Mouse (Mus musculus) forebrain, embryonic 13.5 days (tissue): ENCODE results near the gene Actn1. TPM values are rescaled to one million over a fixed set of nuclear protein-coding genes. Genes with fewer than 3 reads are reported as not detected.

ENCODE experiments used
- ATAC-seq: fragments of 200-750 bp; cut with Nextera tagmentation; 2 replicates; pipeline ENCODE4 v1.8.0; 2017
- H3K27ac ChIP-seq: fragments of 300-500 bp; sonication (generic); 2 replicates; pipeline ENCODE4 v1.5.1; 2015; ENCODE audit warnings: inconsistent platforms, mild to moderate bottlenecking, moderate library complexity
- H3K27me3 ChIP-seq: fragments of 300-500 bp; sonication (generic); 2 replicates; pipeline ENCODE4 v1.6.1; 2015; ENCODE audit warnings: mild to moderate bottlenecking, inconsistent platforms
- H3K36me3 ChIP-seq: fragments of 300-500 bp; sonication (generic); 2 replicates; pipeline ENCODE4 v1.6.1; 2015; ENCODE audit warnings: mild to moderate bottlenecking, inconsistent platforms; ENCODE audit not compliant: poor library complexity, severe bottlenecking
- H3K4me1 ChIP-seq: fragments of 300-500 bp; sonication (generic); 2 replicates; pipeline ENCODE4 v1.6.1; 2015; ENCODE audit warnings: inconsistent platforms
- H3K4me2 ChIP-seq: fragments of 300-500 bp; sonication (generic); 2 replicates; pipeline ENCODE4 v1.6.1; 2015; ENCODE audit warnings: inconsistent platforms, mild to moderate bottlenecking, moderate library complexity
- H3K4me3 ChIP-seq: fragments of 300-500 bp; sonication (generic); 2 replicates; pipeline ENCODE4 v1.5.1; 2015; ENCODE audit warnings: mild to moderate bottlenecking, inconsistent platforms
- H3K9ac ChIP-seq: fragments of 300-500 bp; sonication (generic); 2 replicates; pipeline ENCODE4 v1.6.1; 2015; ENCODE audit warnings: mild to moderate bottlenecking, inconsistent platforms
- H3K9me3 ChIP-seq: fragments of 300-500 bp; sonication (generic); replicated peaks from 2 replicates; pipeline ENCODE4 v1.6.1; 2016; ENCODE audit warnings: inconsistent platforms
- WGBS: fragments of 180-500 bp; shearing (Covaris S2); methylation state at CpG from one replicate; pipeline ENCODE4 v1.1.7; 2015; 5-methylcytosine and 5-hydroxymethylcytosine counted together
- polyA plus RNA-seq: library from polyadenylated mRNA; unstranded; fragments of >200 nt; fragmentation: Nextera tagmentation; extraction: Ambion mirVana; gene quantifications from 2 replicates; pipeline ENCODE4 v1.2.1, GENCODE M21; 2015

Gene Actn1
- polyA plus RNA-seq, 1 experiment from 2014 or later = 9.3 TPM

DNA sequence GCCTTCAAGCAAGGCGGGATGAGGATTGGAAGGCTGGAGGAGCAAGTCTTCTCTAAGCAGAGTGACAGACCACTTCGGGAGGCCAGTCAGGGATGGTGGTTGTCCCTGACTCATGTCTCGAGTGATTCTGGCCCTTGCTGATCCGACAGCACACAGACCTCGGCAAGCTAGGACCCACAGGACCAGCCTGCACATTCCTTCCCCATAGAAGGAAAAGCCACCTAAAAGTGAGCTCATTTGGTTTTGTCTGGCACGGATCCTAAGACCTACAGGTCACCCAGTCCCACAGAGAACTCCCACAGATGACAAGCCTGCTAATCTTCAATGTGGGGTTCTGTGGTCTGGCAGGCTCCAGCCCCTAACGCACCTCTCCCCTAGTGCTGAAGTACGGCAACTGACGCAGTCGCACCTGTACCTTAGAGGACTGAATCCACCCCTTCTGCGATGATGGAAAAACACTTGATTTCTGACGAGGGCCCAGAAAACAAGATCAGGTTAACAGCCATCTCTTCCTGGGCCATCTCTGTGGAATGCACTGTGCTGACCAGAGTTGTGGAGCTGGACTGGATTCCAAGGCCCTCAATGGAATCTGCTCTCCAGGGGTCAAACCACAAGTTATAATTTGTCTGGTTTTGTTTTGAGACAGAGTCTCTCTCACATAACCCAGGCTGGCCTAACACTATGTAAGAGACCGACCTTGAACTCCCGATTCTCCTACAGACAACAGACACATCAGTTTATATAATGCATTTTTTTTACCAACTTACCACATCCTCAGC, 39.7 kb downstream of the Actn1 start:
- Histone ChIP-seq H3K27ac (no peak overlapping the region), H3K4me1 (peaks cover 17% of the 10 kb centered on the region), H3K27me3 (no peaks in the 10 kb centered on the region), H3K9me3 (no peaks in the 10 kb centered on the region), H3K4me3 (no peak overlapping the region), H3K4me2 (no peak overlapping the region), H3K36me3 (no peaks in the 10 kb centered on the region), H3K9ac (no peak overlapping the region)
- 93% methylated on average over 14 of the region's 14 CpGs for WGBS
- ATAC-seq = no peak

DNA sequence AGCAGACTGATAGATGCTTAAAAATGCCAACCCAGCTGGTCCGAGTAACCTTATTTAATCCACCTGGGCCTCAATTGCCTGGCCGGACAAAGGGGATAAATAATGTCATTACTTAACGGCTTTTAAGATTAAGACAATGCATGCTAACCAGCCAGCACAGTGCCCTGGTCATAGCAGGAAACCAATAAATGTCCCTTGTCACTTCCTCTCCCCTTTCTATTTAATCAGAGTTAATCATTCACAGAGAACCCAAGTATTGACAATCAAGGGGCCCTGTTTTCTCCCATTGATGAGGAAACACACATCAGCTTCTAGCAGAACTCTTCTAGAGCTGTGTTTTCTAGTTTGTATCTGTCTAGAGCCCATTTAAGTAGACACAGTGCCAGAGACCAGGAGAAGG, 41.4 kb downstream of the Actn1 start:
- no peak for ATAC-seq
- H3K36me3 ChIP-seq = no peaks in the 10 kb centered on the region
- peaks cover 6% of the 10 kb centered on the region for H3K4me1 ChIP-seq
- no peak overlapping the region for H3K27ac ChIP-seq
- no peaks in the 10 kb centered on the region for H3K27me3 ChIP-seq
- no peak overlapping the region for H3K4me2 ChIP-seq
- no peak overlapping the region for H3K4me3 ChIP-seq
- WGBS = 71% methylated on average over 3 of the region's 3 CpGs
- H3K9ac ChIP-seq = no peak overlapping the region
- H3K9me3 ChIP-seq = no peaks in the 10 kb centered on the region

DNA sequence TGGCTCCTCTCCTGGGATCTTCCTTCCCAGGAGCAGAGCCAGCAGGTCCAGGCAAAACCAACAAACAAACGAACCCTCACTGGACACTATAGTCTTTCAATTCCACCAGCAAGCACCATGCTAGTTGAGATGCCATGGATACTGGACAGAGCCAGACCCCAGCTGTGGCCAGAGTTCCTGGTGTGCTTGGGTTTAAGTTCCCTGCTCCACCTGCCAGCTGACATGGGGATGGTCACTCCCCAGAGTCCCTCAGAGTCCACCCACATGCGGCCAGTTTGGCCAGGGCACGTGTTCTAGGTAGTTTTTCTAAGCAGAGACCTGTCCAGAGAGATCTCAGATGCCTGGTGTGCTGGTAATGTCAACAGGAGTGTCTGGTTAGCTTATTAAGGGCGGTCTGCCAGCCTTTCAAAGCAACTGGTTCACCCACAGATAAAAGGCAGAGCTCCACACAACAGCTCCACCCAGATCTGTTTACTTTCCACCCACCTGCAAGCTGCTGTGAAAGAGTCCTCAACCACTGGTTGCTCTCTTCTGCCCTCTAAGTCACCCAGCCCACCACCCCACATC, 42.0 kb downstream of the Actn1 start:
- 85% methylated on average over 4 of the region's 4 CpGs for WGBS
- Histone ChIP-seq H3K27me3 (no peaks in the 10 kb centered on the region), H3K4me1 (no peaks in the 10 kb centered on the region), H3K4me2 (no peak overlapping the region), H3K9me3 (no peaks in the 10 kb centered on the region), H3K9ac (no peak overlapping the region), H3K4me3 (no peak overlapping the region), H3K27ac (no peak overlapping the region), H3K36me3 (no peaks in the 10 kb centered on the region)
- ATAC-seq = no peak

DNA sequence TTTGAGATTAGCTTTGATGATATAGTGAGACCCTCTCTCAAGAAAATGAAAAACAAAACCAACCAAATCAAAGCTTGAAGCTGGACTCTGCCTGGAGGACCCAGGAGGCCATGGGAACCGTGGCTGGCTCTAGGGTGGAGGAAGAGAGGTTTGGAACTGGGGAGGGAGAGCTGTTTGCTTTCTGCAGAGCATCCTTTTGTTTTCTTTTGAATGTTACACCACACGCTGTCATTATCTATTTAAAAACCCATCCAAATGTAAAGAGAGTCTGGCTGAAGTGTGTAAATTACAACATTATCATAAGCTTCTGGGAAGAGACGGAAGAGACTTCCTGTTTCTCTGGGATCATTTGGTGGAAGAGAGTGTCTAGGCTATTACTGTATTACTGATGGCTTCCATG, 43.1 kb downstream of the Actn1 start:
- no peaks in the 10 kb centered on the region for H3K4me1 ChIP-seq
- no peaks in the 10 kb centered on the region for H3K36me3 ChIP-seq
- ATAC-seq = no peak
- no peak overlapping the region for H3K27ac ChIP-seq
- no peak overlapping the region for H3K9ac ChIP-seq
- H3K9me3 ChIP-seq = no peaks in the 10 kb centered on the region
- no peaks in the 10 kb centered on the region for H3K27me3 ChIP-seq
- 69% methylated on average over 3 of the region's 3 CpGs for WGBS
- no peak overlapping the region for H3K4me3 ChIP-seq
- H3K4me2 ChIP-seq = no peak overlapping the region

DNA sequence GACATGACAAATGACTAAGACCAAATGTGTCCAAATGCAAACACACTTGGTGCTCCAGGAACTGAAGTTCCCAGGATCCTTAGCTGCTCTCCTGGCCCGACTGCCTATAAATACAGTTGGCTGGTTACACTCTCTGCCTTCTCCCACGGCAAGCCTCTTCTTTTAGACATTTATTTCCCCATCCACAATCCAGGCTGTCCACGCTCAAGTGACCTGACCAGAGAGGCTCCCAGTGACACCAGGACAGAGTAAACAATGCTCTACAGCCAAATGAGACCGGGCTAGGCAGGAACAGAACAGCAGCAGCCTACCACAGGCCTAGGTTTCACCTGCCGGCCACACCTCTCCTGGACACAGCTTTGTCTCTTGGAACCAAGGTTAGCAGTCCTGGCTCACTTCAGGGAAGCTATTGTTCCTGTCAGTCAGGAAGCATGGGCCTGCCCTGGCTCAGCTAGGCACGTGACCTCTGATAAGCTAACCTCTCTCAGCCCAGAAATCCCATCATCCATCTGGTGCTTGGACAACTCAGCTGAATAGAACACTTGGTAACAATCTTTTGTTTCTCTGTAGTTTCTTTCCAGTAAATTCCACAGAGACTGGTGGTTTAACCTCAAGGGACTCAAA, 43.8 kb downstream of the Actn1 start:
- Histone ChIP-seq H3K36me3 (no peaks in the 10 kb centered on the region), H3K4me1 (no peaks in the 10 kb centered on the region), H3K4me2 (no peak overlapping the region), H3K4me3 (no peak overlapping the region), H3K9me3 (no peaks in the 10 kb centered on the region), H3K27ac (no peak overlapping the region), H3K27me3 (no peaks in the 10 kb centered on the region), H3K9ac (no peak overlapping the region)
- ATAC-seq = no peak
- 65% methylated on average over 6 of the region's 6 CpGs for WGBS

DNA sequence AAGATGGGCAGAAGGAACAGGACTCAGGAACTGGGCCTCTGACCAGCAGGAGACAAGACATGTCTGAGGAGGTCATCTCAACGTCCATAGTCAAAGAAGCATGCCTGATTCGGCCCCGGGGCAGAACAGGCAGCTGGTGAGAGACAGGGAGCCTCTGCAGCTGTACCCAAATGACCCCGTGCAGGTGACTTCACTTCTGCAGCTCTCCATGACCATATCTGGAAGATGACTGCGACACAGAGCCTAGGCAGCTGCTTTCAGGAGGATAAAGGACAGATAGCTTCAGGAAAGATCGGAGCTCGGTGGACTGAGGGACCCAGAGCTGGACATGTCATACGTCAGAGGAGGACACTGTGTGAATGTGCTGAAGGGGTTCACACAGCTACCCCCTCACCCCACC, 46.4 kb downstream of the Actn1 start:
- no peaks in the 10 kb centered on the region for H3K36me3 ChIP-seq
- 82% methylated on average over 8 of the region's 8 CpGs for WGBS
- H3K27me3 ChIP-seq = no peaks in the 10 kb centered on the region
- no peaks in the 10 kb centered on the region for H3K9me3 ChIP-seq
- H3K4me1 ChIP-seq = 0 out of 2 replicates have a peak, but pooled peaks cover under 1% of the 10 kb centered on the region
- ATAC-seq = no peak
- no peak overlapping the region for H3K27ac ChIP-seq
- H3K4me2 ChIP-seq = no peak overlapping the region
- no peak overlapping the region for H3K9ac ChIP-seq
- H3K4me3 ChIP-seq = no peak overlapping the region

DNA sequence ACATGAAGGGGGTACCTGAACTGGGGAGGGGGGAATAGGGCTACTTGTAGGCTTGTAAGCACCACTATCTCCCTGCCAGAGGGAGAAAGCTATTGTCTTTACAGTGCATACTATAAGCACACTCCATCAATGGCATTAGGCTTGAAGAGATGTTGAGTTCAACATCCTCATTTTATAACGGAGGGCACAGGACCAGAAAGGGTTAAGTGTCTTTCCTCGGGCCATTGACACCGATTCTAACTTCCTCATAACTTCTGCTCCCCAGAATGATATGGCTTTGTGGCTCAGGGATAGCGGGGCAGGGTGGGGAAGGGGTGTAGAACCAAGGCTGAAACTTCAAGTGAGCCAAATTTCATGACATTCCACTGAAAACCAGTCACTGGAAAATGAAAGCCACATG, 46.9 kb downstream of the Actn1 start:
- Histone ChIP-seq H3K9me3 (no peaks in the 10 kb centered on the region), H3K27me3 (no peaks in the 10 kb centered on the region), H3K27ac (no peak overlapping the region), H3K4me3 (no peak overlapping the region), H3K4me1 (0 out of 2 replicates have a peak, but pooled peaks cover 5% of the 10 kb centered on the region), H3K36me3 (no peaks in the 10 kb centered on the region), H3K9ac (no peak overlapping the region), H3K4me2 (no peak overlapping the region)
- WGBS = 85% methylated on average over 4 of the region's 4 CpGs
- no peak for ATAC-seq

DNA sequence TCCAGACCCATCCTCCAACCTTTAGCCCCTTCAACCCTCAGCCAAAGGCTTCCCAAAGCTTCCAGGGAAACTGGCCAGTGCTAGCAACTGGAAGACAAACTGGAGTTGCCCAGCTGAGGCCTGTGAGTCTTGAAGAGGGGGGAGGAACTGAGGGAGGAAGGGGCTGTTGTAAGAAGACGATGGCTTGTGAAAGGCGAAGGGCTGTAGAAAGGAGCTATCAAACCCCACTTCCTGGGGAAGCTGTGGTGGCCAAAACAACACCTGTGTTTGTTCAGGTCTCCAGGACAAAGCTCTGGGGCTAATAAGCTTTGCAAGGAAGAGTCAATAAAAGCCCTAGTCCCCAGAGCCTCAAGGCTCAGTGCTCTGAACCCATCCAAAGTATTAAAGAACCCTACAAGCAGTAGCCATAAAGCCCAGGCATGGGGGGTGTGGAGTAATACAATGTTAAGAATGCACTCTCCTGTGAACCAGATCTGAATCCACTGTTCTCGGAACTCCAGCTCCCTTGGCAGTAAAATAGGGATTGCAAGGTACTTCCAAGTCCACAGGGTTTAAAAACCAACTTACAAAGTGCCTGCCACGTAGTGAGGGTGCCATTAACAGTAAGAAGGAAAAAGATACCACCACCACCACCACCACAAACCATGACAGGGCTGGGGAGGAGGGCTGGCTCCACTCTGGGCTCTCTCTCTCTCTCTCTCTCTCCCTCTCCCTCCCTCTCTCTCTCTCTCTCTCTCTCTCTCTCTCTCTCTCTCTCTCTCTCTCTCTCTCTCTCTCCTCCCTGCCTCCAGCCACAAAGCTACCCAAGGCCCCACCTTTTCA, 49.2 kb downstream of the Actn1 start:
- WGBS = 73% methylated on average over 4 of the region's 4 CpGs
- no peak overlapping the region for H3K27ac ChIP-seq
- H3K4me1 ChIP-seq = 0 out of 2 replicates have a peak, but pooled peaks cover 5% of the 10 kb centered on the region
- no peaks in the 10 kb centered on the region for H3K27me3 ChIP-seq
- H3K9me3 ChIP-seq = no peaks in the 10 kb centered on the region
- H3K36me3 ChIP-seq = no peaks in the 10 kb centered on the region
- no peak overlapping the region for H3K9ac ChIP-seq
- H3K4me2 ChIP-seq = no peak overlapping the region
- ATAC-seq = no peak
- no peak overlapping the region for H3K4me3 ChIP-seq

DNA sequence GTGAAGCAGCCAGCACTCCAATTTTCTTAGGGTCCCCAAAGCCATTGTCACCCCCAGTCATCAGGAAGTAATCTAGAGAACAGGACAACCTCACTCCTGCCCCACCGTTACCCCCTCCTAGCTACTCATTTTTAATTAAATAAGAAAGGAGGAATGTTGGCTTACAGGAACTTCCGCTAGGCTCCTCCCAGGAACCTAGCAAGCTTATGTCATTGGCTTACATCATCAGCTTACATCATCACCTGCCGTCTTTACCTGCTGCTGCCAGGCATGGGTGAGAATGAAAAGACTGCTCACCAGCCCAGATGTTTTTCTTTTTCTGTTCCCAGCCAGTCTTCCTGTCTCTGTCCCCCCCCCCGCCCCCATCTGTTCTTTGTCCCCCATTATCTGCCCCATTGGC, 50.3 kb downstream of the Actn1 start:
- Histone ChIP-seq H3K27me3 (no peaks in the 10 kb centered on the region), H3K4me3 (no peak overlapping the region), H3K9me3 (no peaks in the 10 kb centered on the region), H3K9ac (no peak overlapping the region), H3K4me1 (0 out of 2 replicates have a peak, but pooled peaks cover 5% of the 10 kb centered on the region), H3K27ac (no peak overlapping the region), H3K4me2 (no peak overlapping the region), H3K36me3 (peaks cover 6% of the 10 kb centered on the region; the same call in 1 of the 2 replicates)
- no peak for ATAC-seq
- 93% methylated on average over 4 of the region's 4 CpGs for WGBS

DNA sequence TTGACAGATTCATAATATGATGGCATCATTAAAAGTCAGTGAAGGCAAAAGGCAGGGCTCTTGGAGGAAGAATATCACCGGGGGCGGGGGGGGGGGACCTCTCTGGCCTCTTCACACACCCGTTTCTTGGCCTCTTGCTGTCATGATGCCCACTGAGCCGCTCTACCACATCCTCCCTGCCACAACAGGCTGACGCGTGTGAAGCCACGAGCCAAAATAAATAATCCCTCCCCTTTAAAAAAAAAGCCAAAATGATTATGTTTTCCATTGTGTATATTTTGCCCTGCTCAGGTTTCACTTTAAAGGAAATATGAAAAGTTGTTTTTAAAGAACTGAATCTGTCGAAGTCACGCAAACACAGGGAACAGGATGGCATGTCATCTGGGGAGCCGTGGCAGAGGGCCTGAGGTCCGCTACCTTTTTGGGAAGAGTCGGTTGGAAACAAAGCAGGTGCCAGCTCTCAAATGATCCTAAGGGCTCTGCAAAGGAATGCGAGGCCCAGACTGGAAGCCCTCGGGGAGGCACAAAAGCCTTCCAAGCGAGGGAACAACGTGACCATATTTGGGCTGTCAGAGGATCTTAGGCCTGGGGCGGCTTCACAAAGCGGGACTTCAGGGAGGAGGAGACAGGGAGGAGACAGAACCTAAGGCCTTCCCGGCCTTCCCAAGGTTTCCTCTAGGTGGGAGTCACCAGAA, 51.9 kb downstream of the Actn1 start:
- WGBS = 54% methylated on average over 19 of the region's 19 CpGs

DNA sequence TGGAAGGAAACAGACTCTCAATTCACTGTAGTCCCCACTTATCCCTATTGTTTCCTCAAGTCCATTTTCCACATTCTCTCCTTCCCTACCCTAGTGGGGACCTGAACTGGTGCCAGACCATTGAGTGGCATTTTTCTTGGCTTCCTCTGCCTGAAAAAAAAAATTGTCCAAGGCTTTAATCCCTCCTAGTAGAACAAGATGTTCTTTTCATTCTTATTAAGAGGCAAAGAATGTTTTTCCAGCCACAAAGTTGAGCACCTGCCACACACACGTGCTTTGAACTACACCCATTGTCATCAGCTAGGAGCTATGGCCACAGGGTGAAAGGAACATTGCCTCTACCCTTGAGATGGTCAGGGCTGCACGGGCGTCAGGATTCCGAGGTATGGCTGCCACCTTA, 56.9 kb downstream of the Actn1 start:
- WGBS = 68% methylated on average over 4 of the region's 4 CpGs
- Histone ChIP-seq H3K9me3 (no peaks in the 10 kb centered on the region), H3K36me3 (peaks cover 16% of the 10 kb centered on the region; the same call in 1 of the 2 replicates), H3K9ac (no peak overlapping the region), H3K4me1 (peaks cover 14% of the 10 kb centered on the region), H3K4me3 (no peak overlapping the region), H3K27ac (no peak overlapping the region), H3K4me2 (no peak overlapping the region), H3K27me3 (no peaks in the 10 kb centered on the region)
- 0 out of 2 replicates have a peak, but pooled peaks have one; percentile 21 for ATAC-seq

More for the DNA sequence above, 51.9 kb downstream of the Actn1 start:
- no peak for ATAC-seq
- no peak overlapping the region for H3K4me2 ChIP-seq
- H3K9ac ChIP-seq = no peak overlapping the region
- no peaks in the 10 kb centered on the region for H3K27me3 ChIP-seq
- H3K4me1 ChIP-seq = peaks cover 14% of the 10 kb centered on the region
- peaks cover 16% of the 10 kb centered on the region; the same call in 1 of the 2 replicates for H3K36me3 ChIP-seq
- H3K4me3 ChIP-seq = no peak overlapping the region
- no peak overlapping the region for H3K27ac ChIP-seq
- no peaks in the 10 kb centered on the region for H3K9me3 ChIP-seq
